8 mouse cellular contexts compared by ENCODE assay signal in the genomic region with DNA sequence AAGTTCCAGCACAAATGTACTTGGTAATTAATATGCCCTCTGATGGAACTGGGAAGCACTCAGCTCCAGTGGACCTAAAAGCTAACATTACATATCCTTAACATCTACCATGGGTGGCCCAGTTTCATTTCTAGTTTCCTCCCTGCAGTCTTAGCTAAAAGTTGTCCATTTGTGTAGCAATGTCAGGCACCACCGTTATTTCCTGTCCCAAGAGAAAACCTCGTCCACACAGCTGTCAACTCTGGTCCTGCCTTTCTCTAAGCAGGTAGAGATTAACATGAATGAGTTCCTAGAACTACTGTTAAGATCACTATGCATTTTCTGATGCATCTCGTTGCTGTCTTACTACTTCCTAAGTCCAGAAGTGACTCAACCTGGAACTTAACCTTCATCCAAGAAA. TPM values are rescaled to one million over a fixed set of nuclear protein-coding genes. Genes with fewer than 3 reads are reported as not detected.
DNase-seq lines count a peak whose midpoint lies in the region; ATAC-seq and TF ChIP-seq lines count a peak whose summit lies in the region.

No protein-coding gene starts in this region.

- H3K36me3 ChIP-seq in kidney, embryonic 16.5 days (ENCODE audit: insufficient read depth, low read length), result peaks cover 13% of the 10 kb centered on the region
- peaks cover 19% of the 10 kb centered on the region for H3K36me3 ChIP-seq in limb, embryonic 13.5 days
- H3K36me3 ChIP-seq in neural tube, embryonic 15.5 days, result peaks cover 16% of the 10 kb centered on the region

- peak overlapping the region; percentile 76 for H3K4me3 ChIP-seq in kidney, embryonic 16.5 days (ENCODE audit: low read length)
- peak overlapping the region; percentile 95 for H3K4me3 ChIP-seq in embryonic fibroblast, embryonic 13.5 days (ENCODE audit: insufficient read depth, low read length)
- peak overlapping the region; percentile 78 for H3K4me3 ChIP-seq in limb, embryonic 13.5 days
- H3K4me3 ChIP-seq in neural tube, embryonic 15.5 days (replicated peaks), result peak overlapping the region; percentile 81; the same call in 1 of the 2 replicates

- no peak for ATAC-seq in kidney, embryonic 16.5 days (ENCODE audit: low FRiP score, low TSS enrichment)
- ATAC-seq in limb, embryonic 13.5 days (ENCODE audit: low FRiP score, low read depth), result no peak
- ATAC-seq in neural tube, embryonic 15.5 days (ENCODE audit: low FRiP score), result no peak

- H3K27ac ChIP-seq in kidney, embryonic 16.5 days (ENCODE audit: low read length), result no peak overlapping the region
- no peak overlapping the region for H3K27ac ChIP-seq in embryonic fibroblast, embryonic 13.5 days (ENCODE audit: insufficient read depth, low read length)
- no peak overlapping the region for H3K27ac ChIP-seq in limb, embryonic 13.5 days
- H3K27ac ChIP-seq in neural tube, embryonic 15.5 days (replicated peaks), result no peak overlapping the region

- 0 out of 2 replicates have a peak overlapping the region, but pooled peaks have one; percentile 86 for H3K9ac ChIP-seq in kidney, embryonic 16.5 days (replicated peaks; ENCODE audit: low read length)
- no peak overlapping the region for H3K9ac ChIP-seq in limb, embryonic 13.5 days
- H3K9ac ChIP-seq in neural tube, embryonic 15.5 days (replicated peaks), result 0 out of 2 replicates have a peak overlapping the region, but pooled peaks have one; percentile 88

- H3K4me2 ChIP-seq in kidney, embryonic 16.5 days (replicated peaks; ENCODE audit: low read depth, low read length), result peak overlapping the region; percentile 58
- H3K4me2 ChIP-seq in limb, embryonic 13.5 days (replicated peaks), result peak overlapping the region; percentile 74
- peak overlapping the region; percentile 73 for H3K4me2 ChIP-seq in neural tube, embryonic 15.5 days

- DNase-seq in kidney, adult 9 months, result no peak
- no peak for DNase-seq in layer of hippocampus, adult 11-12 months (ENCODE audit: low spot score)
- DNase-seq in cerebellum, adult 9-10 months, result no peak
- DNase-seq in right cerebral cortex, adult 2 months (ENCODE audit: low spot score in 2 of 2), result no peak

- no peak for TF ChIP-seq POLR2A in embryonic fibroblast, embryonic 13.5 days (IDR thresholded peaks at IDR 0.05; ENCODE audit: low read depth, low read length)

- H3K4me1 ChIP-seq in kidney, embryonic 16.5 days (ENCODE audit: insufficient read depth, low read length), result peaks cover 15% of the 10 kb centered on the region
- H3K4me1 ChIP-seq in embryonic fibroblast, embryonic 13.5 days (ENCODE audit: control insufficient read depth, insufficient read depth, low read length), result no peaks in the 10 kb centered on the region
- peaks cover 19% of the 10 kb centered on the region for H3K4me1 ChIP-seq in limb, embryonic 13.5 days
- peaks cover 26% of the 10 kb centered on the region for H3K4me1 ChIP-seq in neural tube, embryonic 15.5 days

- no peaks in the 10 kb centered on the region for H3K9me3 ChIP-seq in kidney, embryonic 16.5 days (ENCODE audit: low read length)
- H3K9me3 ChIP-seq in limb, embryonic 13.5 days, result no peaks in the 10 kb centered on the region
- no peaks in the 10 kb centered on the region for H3K9me3 ChIP-seq in neural tube, embryonic 15.5 days (replicated peaks)

- no peaks in the 10 kb centered on the region for H3K27me3 ChIP-seq in kidney, embryonic 16.5 days (ENCODE audit: insufficient read depth, low read length)
- H3K27me3 ChIP-seq in limb, embryonic 13.5 days, result no peaks in the 10 kb centered on the region
- no peaks in the 10 kb centered on the region for H3K27me3 ChIP-seq in neural tube, embryonic 15.5 days (replicated peaks)

- WGBS in kidney, embryonic 16.5 days, result 48% methylated on average over 3 of the region's 3 CpGs
- WGBS in limb, embryonic 13.5 days, result 76% methylated on average over 3 of the region's 3 CpGs
- WGBS in neural tube, embryonic 15.5 days, result 77% methylated on average over 3 of the region's 3 CpGs

- no peak for TF ChIP-seq CTCF in embryonic fibroblast, embryonic 13.5 days (IDR thresholded peaks at IDR 0.05; ENCODE audit: borderline replicate concordance, insufficient read depth, low read length)

RNA-seq across cellular contexts. Expression of gene Tfg, which starts 1.6 kb away (rescaled TPM):
- 152 and 154 TPM in 2 replicates for polyA plus RNA-seq in kidney, embryonic 16.5 days (2015; fragmentation: Nextera tagmentation; extraction: Ambion mirVana)
- polyA plus RNA-seq in embryonic fibroblast, embryonic 13.5 days (2011; ENCODE audit: insufficient read length, low read depth, missing spikeins), result 217 and 253 TPM in 2 replicates
- polyA plus RNA-seq in limb, embryonic 13.5 days (2015; fragmentation: Nextera tagmentation; extraction: Ambion mirVana), result 145 and 158 TPM in 2 replicates
- polyA plus RNA-seq in neural tube, embryonic 15.5 days (2015; fragmentation: Nextera tagmentation; extraction: Ambion mirVana), result 157 and 159 TPM in 2 replicates
